Mouse (Mus musculus) kidney, postnatal 0 days (tissue): ENCODE measurements around the gene Clip3. TPM values are rescaled to one million over a fixed set of nuclear protein-coding genes. Genes with fewer than 3 reads are reported as not detected.

Source experiments
- ATAC-seq: fragments of 200-750 bp; cut with Nextera tagmentation; replicated peaks from 2 replicates; pipeline ENCODE4 v1.8.0; 2017; ENCODE audit warnings: low read depth, moderate number of reproducible peaks, moderate TSS enrichment, moderate library complexity; ENCODE audit not compliant: low FRiP score
- DNase-seq: peaks from one replicate; pipeline ENCODE4 v3.0.0-alpha.2; 2016; ENCODE audit warnings: low spot score
- H3K27ac ChIP-seq: fragments of 300-500 bp; sonication (generic); 2 replicates; pipeline ENCODE4 v1.5.1; 2014; ENCODE audit warnings: mild to moderate bottlenecking
- H3K27me3 ChIP-seq: fragments of 300-500 bp; sonication (generic); 2 replicates; pipeline ENCODE4 v1.6.1; 2014; ENCODE audit warnings: low read length, mixed read lengths; ENCODE audit not compliant: insufficient read depth
- H3K36me3 ChIP-seq: fragments of 300-500 bp; sonication (generic); 2 replicates; pipeline ENCODE4 v1.6.1; 2014; ENCODE audit warnings: low read length, mixed read lengths; ENCODE audit not compliant: insufficient read depth
- H3K4me1 ChIP-seq: fragments of 300-500 bp; sonication (generic); replicated peaks from 2 replicates; pipeline ENCODE4 v1.6.1; 2014; ENCODE audit warnings: antibody characterized with exemption, low read length, mixed read lengths; ENCODE audit not compliant: insufficient read depth
- H3K4me2 ChIP-seq: fragments of 300-500 bp; sonication (generic); 2 replicates; pipeline ENCODE4 v1.6.1; 2014; ENCODE audit warnings: mild to moderate bottlenecking, low read length, moderate library complexity, mixed read lengths
- H3K4me3 ChIP-seq: fragments of 300-500 bp; sonication (generic); replicated peaks from 2 replicates; pipeline ENCODE4 v1.5.1; 2014; ENCODE audit warnings: low read depth, low read length
- H3K9ac ChIP-seq: fragments of 300-500 bp; sonication (generic); 2 replicates; pipeline ENCODE4 v1.6.1; 2014; ENCODE audit warnings: low read depth, low read length
- H3K9me3 ChIP-seq: fragments of 300-500 bp; sonication (generic); replicated peaks from 2 replicates; pipeline ENCODE4 v1.6.1; 2016; ENCODE audit warnings: low read length, inconsistent platforms, mixed read lengths
- CTCF ChIP-seq: IDR thresholded peaks from 2 replicates; pipeline ENCODE4 v1.5.1; 2016; ENCODE audit warnings: antibody characterized with exemption, low read depth, mild to moderate bottlenecking, moderate library complexity
- WGBS: fragments of 180-500 bp; shearing (Covaris S2); extraction: QIAGEN DNeasy Blood & Tissue Kit; methylation state at CpG from one replicate; pipeline ENCODE4 v1.1.7; 2014; 5-methylcytosine and 5-hydroxymethylcytosine counted together
- polyA plus RNA-seq: library from polyadenylated mRNA; unstranded; fragments of >200 nt; fragmentation: Nextera tagmentation; extraction: Ambion mirVana; gene quantifications from 2 replicates; pipeline ENCODE4 v1.2.1, GENCODE M21; 2015

Clip3 gene
- polyA plus RNA-seq, 1 experiment from 2014 or later: 22.7 TPM

- DNase-seq (peak; percentile 28), ATAC-seq (no peak)
- Histone ChIP-seq H3K27me3 (no peaks in the 10 kb centered on the region), H3K9me3 (no peaks in the 10 kb centered on the region), H3K9ac (no peak overlapping the region), H3K36me3 (peaks cover 17% of the 10 kb centered on the region; the same call in 1 of the 2 replicates), H3K27ac (no peak overlapping the region), H3K4me3 (no peak overlapping the region), H3K4me1 (peaks cover 8% of the 10 kb centered on the region; the same call in 1 of the 2 replicates), H3K4me2 (no peak overlapping the region)
- 92% methylated on average over 16 of the region's 16 CpGs for WGBS
- TF ChIP-seq CTCF: peak; percentile 59; the same call in 1 of the 2 replicates
These were observed 14.7 kb downstream of the Clip3 start for GRCm38 (mm10) chr7:30306083-30306779.

GRCm38 (mm10) chr7:30308076-30309005, 16.8 kb downstream of the Clip3 start, which contains the start of gene Alkbh6:
Gene Alkbh6 (plus strand): TSS chr7:30308717.
- Histone ChIP-seq H3K4me1 (peaks cover 8% of the 10 kb centered on the region; the same call in 1 of the 2 replicates), H3K9me3 (no peaks in the 10 kb centered on the region), H3K4me3 (peak within 1 kb of the TSS; percentile 50), H3K4me2 (peak within 1 kb of the TSS; percentile 77), H3K9ac (peak within 1 kb of the TSS; percentile 54), H3K36me3 (peaks cover 9% of the 10 kb centered on the region; the same call in 1 of the 2 replicates), H3K27me3 (no peaks in the 10 kb centered on the region), H3K27ac (peak within 1 kb of the TSS; percentile 78)
- TF ChIP-seq CTCF: 0 out of 2 replicates have a peak, but pooled peaks have one; percentile 14
- ATAC-seq: peak; percentile 98
- 3% methylated on average over 27 of the region's 27 CpGs for WGBS
- peak; percentile 99 for DNase-seq

- WGBS: 61% methylated on average over 15 of the region's 15 CpGs
- Histone ChIP-seq H3K4me1 (peaks cover 11% of the 10 kb centered on the region; the same call in 1 of the 2 replicates), H3K4me2 (peak overlapping the region; percentile 77), H3K4me3 (peak overlapping the region; percentile 50), H3K36me3 (peaks cover 5% of the 10 kb centered on the region; the same call in 1 of the 2 replicates), H3K9me3 (no peaks in the 10 kb centered on the region), H3K27ac (peak overlapping the region; percentile 51; the same call in 1 of the 2 replicates), H3K9ac (peak overlapping the region; percentile 54), H3K27me3 (no peaks in the 10 kb centered on the region)
- DNase-seq: no peak
- no peak for ATAC-seq
- TF ChIP-seq CTCF: no peak
These were observed 18.0 kb downstream of the Clip3 start for GRCm38 (mm10) chr7:30309395-30310129.

- Histone ChIP-seq H3K27me3 (no peaks in the 10 kb centered on the region), H3K9me3 (no peaks in the 10 kb centered on the region), H3K4me1 (peaks cover 13% of the 10 kb centered on the region; the same call in 1 of the 2 replicates), H3K4me2 (no peak overlapping the region), H3K4me3 (no peak overlapping the region), H3K27ac (no peak overlapping the region), H3K9ac (no peak overlapping the region), H3K36me3 (peaks cover 5% of the 10 kb centered on the region; the same call in 1 of the 2 replicates)
- DNase-seq: no peak
- 81% methylated on average over 12 of the region's 12 CpGs for WGBS
- ATAC-seq: no peak
- TF ChIP-seq CTCF: no peak
These were observed 18.6 kb downstream of the Clip3 start for GRCm38 (mm10) chr7:30310136-30310535.

GRCm38 (mm10) chr7:30313666-30314320, 22.3 kb downstream of the Clip3 start:
- H3K4me2 ChIP-seq: peak overlapping the region; percentile 57
- 0 out of 2 replicates have a peak overlapping the region, but pooled peaks have one; percentile 11 for H3K4me3 ChIP-seq
- peaks cover 14% of the 10 kb centered on the region; the same call in 1 of the 2 replicates for H3K4me1 ChIP-seq
- H3K27ac ChIP-seq: peak overlapping the region; percentile 72
- peaks cover 5% of the 10 kb centered on the region; the same call in 1 of the 2 replicates for H3K36me3 ChIP-seq
- TF ChIP-seq CTCF: peak; percentile 31; the same call in 1 of the 2 replicates
- no peak for DNase-seq
- no peaks in the 10 kb centered on the region for H3K9me3 ChIP-seq
- WGBS: 41% methylated on average over 27 of the region's 27 CpGs
- H3K9ac ChIP-seq: peak overlapping the region; percentile 18; the same call in 1 of the 2 replicates
- no peaks in the 10 kb centered on the region for H3K27me3 ChIP-seq
- peak; percentile 59 for ATAC-seq
